Mouse (Mus musculus) forebrain, embryonic 16.5 days (tissue): ENCODE data around the gene Jagn1. TPM values are rescaled to one million over a fixed set of nuclear protein-coding genes. Genes with fewer than 3 reads are reported as not detected.

ENCODE experiments used
- ATAC-seq: fragments of 200-750 bp; cut with Nextera tagmentation; 2 replicates; pipeline ENCODE4 v1.8.0; 2017; ENCODE audit warnings: mild to moderate bottlenecking, moderate library complexity
- H3K27ac ChIP-seq: fragments of 300-500 bp; sonication (generic); 2 replicates; pipeline ENCODE4 v1.5.1; 2014; ENCODE audit warnings: low read length, control low read depth
- H3K27me3 ChIP-seq: fragments of 300-500 bp; sonication (generic); replicated peaks from 2 replicates; pipeline ENCODE4 v1.6.1; 2014; ENCODE audit warnings: low read length; ENCODE audit not compliant: control insufficient read depth, insufficient read depth
- H3K36me3 ChIP-seq: fragments of 300-500 bp; sonication (generic); 2 replicates; pipeline ENCODE4 v1.6.1; 2014; ENCODE audit not compliant: control insufficient read depth, insufficient read depth
- H3K4me1 ChIP-seq: fragments of 300-500 bp; sonication (generic); replicated peaks from 2 replicates; pipeline ENCODE4 v1.6.1; 2014; ENCODE audit warnings: low read length; ENCODE audit not compliant: control insufficient read depth, insufficient read depth
- H3K4me2 ChIP-seq: fragments of 300-500 bp; sonication (generic); 2 replicates; pipeline ENCODE4 v1.6.1; 2014; ENCODE audit warnings: mild to moderate bottlenecking, low read length, control low read depth
- H3K4me3 ChIP-seq: fragments of 300-500 bp; sonication (generic); replicated peaks from 2 replicates; pipeline ENCODE4 v1.5.1; 2014; ENCODE audit warnings: mild to moderate bottlenecking, low read length, control low read depth
- H3K9ac ChIP-seq: fragments of 300-500 bp; sonication (generic); replicated peaks from 2 replicates; pipeline ENCODE4 v1.6.1; 2014; ENCODE audit warnings: low read depth, low read length, control low read depth
- H3K9me3 ChIP-seq: fragments of 300-500 bp; sonication (generic); 2 replicates; pipeline ENCODE4 v1.6.1; 2016; ENCODE audit warnings: low read length; ENCODE audit not compliant: control insufficient read depth
- WGBS: fragments of 180-500 bp; shearing (Covaris S2); extraction: QIAGEN DNeasy Blood & Tissue Kit; methylation state at CpG from one replicate; pipeline ENCODE4 v1.1.7; 2014; 5-methylcytosine and 5-hydroxymethylcytosine counted together
- polyA plus RNA-seq: library from polyadenylated mRNA; unstranded; fragments of >200 nt; fragmentation: Nextera tagmentation; extraction: Ambion mirVana; gene quantifications from 2 replicates; pipeline ENCODE4 v1.2.1, GENCODE M21; 2015

The Jagn1 gene
- polyA plus RNA-seq, 1 experiment from 2014 or later = 98.9 TPM

- H3K4me2 ChIP-seq = no peak overlapping the region
- no peak overlapping the region for H3K4me3 ChIP-seq
- no peaks in the 10 kb centered on the region for H3K27me3 ChIP-seq
- 83% methylated on average over 3 of the region's 3 CpGs for WGBS
- H3K4me1 ChIP-seq = no peaks in the 10 kb centered on the region
- no peak for ATAC-seq
- no peak overlapping the region for H3K27ac ChIP-seq
- no peak overlapping the region for H3K9ac ChIP-seq
- H3K9me3 ChIP-seq = no peaks in the 10 kb centered on the region
- no peaks in the 10 kb centered on the region for H3K36me3 ChIP-seq
These were observed 12.4 kb upstream of the Jagn1 start for GRCm38 (mm10) chr6:113429965-113430364.

- no peak overlapping the region for H3K27ac ChIP-seq
These were observed 11.5 kb upstream of the Jagn1 start for GRCm38 (mm10) chr6:113430846-113431245.

GRCm38 (mm10) chr6:113431801-113432200 lies 10.6 kb upstream of the Jagn1 start:
- H3K9me3 ChIP-seq = no peaks in the 10 kb centered on the region
- no peak for ATAC-seq
- no peak overlapping the region for H3K9ac ChIP-seq
- H3K36me3 ChIP-seq = no peaks in the 10 kb centered on the region
- H3K4me3 ChIP-seq = no peak overlapping the region
- no peak overlapping the region for H3K4me2 ChIP-seq
- H3K27ac ChIP-seq = no peak overlapping the region
- H3K4me1 ChIP-seq = no peaks in the 10 kb centered on the region
- 61% methylated on average over 3 of the region's 3 CpGs for WGBS
- no peaks in the 10 kb centered on the region for H3K27me3 ChIP-seq

More at GRCm38 (mm10) chr6:113430846-113431245, 11.5 kb upstream of the Jagn1 start:
- Histone ChIP-seq H3K36me3 (no peaks in the 10 kb centered on the region), H3K9ac (no peak overlapping the region), H3K4me2 (no peak overlapping the region), H3K9me3 (no peaks in the 10 kb centered on the region), H3K4me3 (no peak overlapping the region), H3K27me3 (no peaks in the 10 kb centered on the region), H3K4me1 (no peaks in the 10 kb centered on the region)
- ATAC-seq = no peak
- WGBS = 68% methylated on average over 3 of the region's 3 CpGs

GRCm38 (mm10) chr6:113433661-113434060 lies 8.7 kb upstream of the Jagn1 start:
- no peak for ATAC-seq
- WGBS = 62% methylated on average over 3 of the region's 3 CpGs
- Histone ChIP-seq H3K4me1 (no peaks in the 10 kb centered on the region), H3K27me3 (no peaks in the 10 kb centered on the region), H3K36me3 (no peaks in the 10 kb centered on the region), H3K9me3 (no peaks in the 10 kb centered on the region), H3K4me2 (no peak overlapping the region), H3K9ac (no peak overlapping the region), H3K27ac (no peak overlapping the region), H3K4me3 (no peak overlapping the region)

- WGBS = 75% methylated on average over 7 of the region's 7 CpGs
- H3K27ac ChIP-seq = no peak overlapping the region
- no peak overlapping the region for H3K4me3 ChIP-seq
These were observed 7.7 kb upstream of the Jagn1 start for GRCm38 (mm10) chr6:113434691-113435090.

GRCm38 (mm10) chr6:113435664-113436205 lies 6.6 kb upstream of the Jagn1 start, which contains the start of gene Cidec:
Gene Cidec (minus strand): TSS chr6:113435760.
- Histone ChIP-seq H3K9me3 (no peaks in the 10 kb centered on the region), H3K4me2 (no peak within 1 kb of the TSS), H3K4me3 (no peak within 1 kb of the TSS), H3K27ac (no peak within 1 kb of the TSS), H3K27me3 (no peaks in the 10 kb centered on the region), H3K4me1 (no peaks in the 10 kb centered on the region), H3K36me3 (no peaks in the 10 kb centered on the region), H3K9ac (no peak within 1 kb of the TSS)
- ATAC-seq = no peak
- 79% methylated on average over 9 of the region's 9 CpGs for WGBS

More at GRCm38 (mm10) chr6:113434691-113435090, 7.7 kb upstream of the Jagn1 start:
- no peaks in the 10 kb centered on the region for H3K4me1 ChIP-seq
- H3K36me3 ChIP-seq = no peaks in the 10 kb centered on the region
- H3K27me3 ChIP-seq = no peaks in the 10 kb centered on the region
- no peak overlapping the region for H3K9ac ChIP-seq
- ATAC-seq = no peak
- no peaks in the 10 kb centered on the region for H3K9me3 ChIP-seq
- H3K4me2 ChIP-seq = no peak overlapping the region

- Histone ChIP-seq H3K9me3 (no peaks in the 10 kb centered on the region), H3K4me3 (no peak overlapping the region), H3K4me1 (0 out of 2 replicates have a peak, but pooled peaks cover 3% of the 10 kb centered on the region), H3K27ac (no peak overlapping the region), H3K9ac (no peak overlapping the region), H3K4me2 (no peak overlapping the region), H3K27me3 (no peaks in the 10 kb centered on the region), H3K36me3 (no peaks in the 10 kb centered on the region)
- ATAC-seq = no peak
- WGBS = 79% methylated on average over 12 of the region's 12 CpGs
These were observed 5.2 kb upstream of the Jagn1 start for GRCm38 (mm10) chr6:113437135-113437534.

GRCm38 (mm10) chr6:113438721-113439430 lies 3.5 kb upstream of the Jagn1 start:
- ATAC-seq = no peak
- H3K4me3 ChIP-seq = no peak overlapping the region
- H3K36me3 ChIP-seq = no peaks in the 10 kb centered on the region
- H3K4me2 ChIP-seq = no peak overlapping the region
- H3K9me3 ChIP-seq = no peaks in the 10 kb centered on the region
- 70% methylated on average over 12 of the region's 12 CpGs for WGBS
- peaks cover 11% of the 10 kb centered on the region for H3K4me1 ChIP-seq
- H3K27me3 ChIP-seq = no peaks in the 10 kb centered on the region
- no peak overlapping the region for H3K9ac ChIP-seq
- H3K27ac ChIP-seq = no peak overlapping the region

- Histone ChIP-seq H3K9me3 (no peaks in the 10 kb centered on the region), H3K27me3 (no peaks in the 10 kb centered on the region), H3K4me3 (no peak overlapping the region), H3K4me2 (no peak overlapping the region), H3K4me1 (peaks cover 11% of the 10 kb centered on the region), H3K9ac (no peak overlapping the region), H3K27ac (no peak overlapping the region), H3K36me3 (no peaks in the 10 kb centered on the region)
- WGBS = 82% methylated on average over 3 of the region's 3 CpGs
- no peak for ATAC-seq
These were observed 1.7 kb upstream of the Jagn1 start for GRCm38 (mm10) chr6:113440686-113441085.
